Mouse (Mus musculus): Measurements from ENCODE around the gene Olfr315.
"Not testable (repeated sequence)": the region's sequence is repeated elsewhere in the genome, so short reads cannot be mapped to it uniquely, and the experiment has no call there.

Gene Olfr315

DNA sequence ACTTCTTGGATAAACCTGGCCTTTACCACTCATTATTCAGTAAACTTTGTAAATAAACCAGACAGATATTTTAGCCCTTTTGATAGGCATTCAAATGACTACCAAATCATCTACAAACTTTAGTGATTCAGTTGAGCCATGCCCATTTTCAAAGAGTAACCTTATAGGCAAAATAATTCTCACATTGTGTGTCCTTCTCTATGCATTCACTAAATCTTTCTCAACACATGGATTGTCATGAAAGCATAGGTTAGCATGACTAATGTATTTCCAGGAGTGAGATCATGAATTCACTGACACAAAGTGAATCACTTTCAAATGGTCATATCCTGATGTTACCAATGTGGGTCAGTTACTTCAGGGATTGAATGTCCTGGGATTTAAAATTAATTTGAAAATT lies at the start of gene Olfr315:
Olfr315 (plus strand) TSS at position 301 of the 400 bp plus-strand sequence.
- no peak for DNase-seq (ENCODE audit: low spot score)

- DNase-seq (ENCODE audit: low spot score), result no peak
These were observed 49.1 kb upstream of the Olfr315 start, which contains the start of gene Olfr318 for GRCm38 (mm10) chr11:58723914-58724313. TSS of gene Olfr318 (minus strand) at chr11:58724014.

- DNase-seq (ENCODE audit: low spot score), result not testable (repeated sequence)
These were observed 44.9 kb upstream of the Olfr315 start for GRCm38 (mm10) chr11:58727896-58728650.

GRCm38 (mm10) chr11:58733372-58733771 lies 39.6 kb upstream of the Olfr315 start:
- DNase-seq (ENCODE audit: low spot score), result no peak

DNA sequence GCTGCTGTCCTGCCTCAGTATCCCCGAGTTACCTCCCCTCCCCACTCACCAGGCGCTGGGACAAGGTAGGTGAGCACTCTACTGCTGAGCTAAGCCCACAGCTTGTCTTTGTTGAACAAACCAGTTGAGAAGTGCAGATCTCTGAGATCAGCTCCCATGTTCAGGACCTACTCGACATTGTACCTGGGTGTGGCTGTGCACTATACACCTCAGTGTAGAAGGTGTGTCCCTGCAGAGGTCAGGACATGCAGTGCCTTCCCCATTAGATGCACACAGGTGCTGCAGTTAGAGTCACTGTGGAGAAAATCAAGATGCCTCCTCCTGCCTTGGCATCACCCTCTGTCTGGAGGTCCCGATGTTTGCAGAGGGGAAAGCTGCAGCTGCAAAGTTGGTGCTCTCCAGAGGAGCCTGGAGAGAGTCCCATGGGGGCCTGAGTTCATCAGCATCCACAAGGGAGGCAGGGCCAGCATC lies 34.2 kb upstream of the Olfr315 start, which contains the start of gene Olfr317:
Olfr317 (minus strand) TSS at position 421 of the 471 bp plus-strand sequence.
- DNase-seq (ENCODE audit: low spot score), result no peak

GRCm38 (mm10) chr11:58751096-58751495 lies 21.9 kb upstream of the Olfr315 start:
- not testable (repeated sequence) for DNase-seq (ENCODE audit: low spot score)

DNA sequence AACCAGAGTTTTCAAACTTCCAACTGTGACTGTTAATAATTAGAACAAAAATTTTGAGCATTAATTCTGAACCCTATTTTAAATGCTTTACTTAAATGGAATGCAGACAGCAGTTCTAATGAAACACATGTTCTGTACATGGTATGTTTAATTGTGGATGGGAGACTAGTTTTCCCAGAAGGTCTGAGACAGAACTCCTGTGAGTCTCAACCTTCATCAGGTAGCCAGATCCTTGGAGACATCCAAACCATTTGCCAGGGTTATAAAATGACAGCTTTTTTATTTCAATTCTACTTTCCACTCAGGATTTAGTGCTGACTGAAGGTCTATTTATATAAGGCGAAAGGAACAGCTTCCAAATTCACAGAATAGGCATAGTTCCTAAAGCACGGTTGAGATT lies 20.6 kb upstream of the Olfr315 start, which contains the start of gene Olfr316:
Olfr316 (plus strand) TSS at position 301 of the 400 bp plus-strand sequence.
- DNase-seq (ENCODE audit: low spot score), result no peak

GRCm38 (mm10) chr11:58782480-58783089 lies 9.6 kb downstream of the Olfr315 start, which contains the start of gene Olfr314:
TSS of gene Olfr314 (plus strand) at chr11:58782952.
- DNase-seq (ENCODE audit: low spot score), result no peak

DNA sequence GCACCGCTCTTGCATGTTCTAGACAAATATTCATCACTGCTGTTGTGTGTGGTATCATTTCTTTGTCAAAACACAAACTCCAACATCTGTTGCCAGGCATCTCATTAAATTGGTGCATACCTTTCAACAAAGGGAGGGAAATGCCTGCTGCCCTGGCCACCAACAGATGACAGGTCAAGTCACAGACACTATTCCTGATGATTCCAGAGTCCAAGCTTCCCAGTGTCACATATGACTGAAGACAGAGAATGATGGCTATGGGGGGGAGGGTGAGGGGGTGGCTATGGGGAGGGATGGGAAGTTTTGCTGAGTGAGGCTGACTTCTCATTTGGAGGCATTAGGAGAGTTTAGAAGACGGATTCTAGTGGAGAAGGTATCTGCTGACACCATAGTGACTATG lies 11.2 kb downstream of the Olfr315 start:
- no peak for DNase-seq (ENCODE audit: low spot score)

GRCm38 (mm10) chr11:58787651-58788050 lies 14.7 kb downstream of the Olfr315 start:
- no peak for DNase-seq (ENCODE audit: low spot score)

DNA sequence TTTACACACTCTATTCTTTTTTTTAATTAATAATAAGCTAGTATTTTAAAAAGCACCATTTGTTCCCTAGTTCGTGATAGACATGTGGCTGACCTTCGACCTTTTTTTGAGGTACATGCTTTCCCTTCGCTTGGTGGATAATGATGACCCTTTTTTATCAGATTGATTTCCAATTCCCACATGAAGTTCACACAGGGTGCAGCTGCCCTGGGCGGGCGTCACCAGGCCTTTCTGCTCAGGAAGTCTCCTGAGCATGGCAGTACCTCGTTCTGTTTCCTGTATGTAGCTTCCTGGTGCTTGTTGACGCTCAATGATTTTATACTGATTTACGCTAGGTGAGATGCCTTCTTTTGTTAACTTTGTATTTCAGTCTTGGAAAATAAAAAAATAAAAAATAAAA lies 15.4 kb downstream of the Olfr315 start:
- DNase-seq (ENCODE audit: low spot score), result no peak

- no peak for DNase-seq (ENCODE audit: low spot score)
These were observed 16.5 kb downstream of the Olfr315 start for GRCm38 (mm10) chr11:58789532-58789931.

DNA sequence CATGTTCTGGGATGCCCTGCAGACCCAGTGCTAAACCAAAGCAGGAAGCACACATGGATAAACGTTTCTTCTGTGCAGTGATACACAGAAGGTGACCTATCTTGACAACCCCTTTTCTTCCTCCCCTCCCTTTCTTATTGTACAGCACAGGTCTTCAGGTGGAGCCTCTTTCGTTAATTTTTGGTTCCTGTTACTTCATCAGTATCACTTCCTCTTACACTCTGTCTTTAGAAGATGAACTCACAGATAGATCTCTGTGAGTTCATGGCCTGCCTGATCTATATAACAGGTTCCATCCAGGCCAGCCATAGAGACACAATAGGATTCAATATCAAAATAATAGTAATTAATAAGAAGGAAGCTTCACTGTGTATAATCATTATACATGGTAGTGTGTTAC lies 17.1 kb downstream of the Olfr315 start:
- DNase-seq (ENCODE audit: low spot score), result no peak

- DNase-seq (ENCODE audit: low spot score), result no peak
These were observed 17.7 kb downstream of the Olfr315 start for GRCm38 (mm10) chr11:58790646-58791045.

DNA sequence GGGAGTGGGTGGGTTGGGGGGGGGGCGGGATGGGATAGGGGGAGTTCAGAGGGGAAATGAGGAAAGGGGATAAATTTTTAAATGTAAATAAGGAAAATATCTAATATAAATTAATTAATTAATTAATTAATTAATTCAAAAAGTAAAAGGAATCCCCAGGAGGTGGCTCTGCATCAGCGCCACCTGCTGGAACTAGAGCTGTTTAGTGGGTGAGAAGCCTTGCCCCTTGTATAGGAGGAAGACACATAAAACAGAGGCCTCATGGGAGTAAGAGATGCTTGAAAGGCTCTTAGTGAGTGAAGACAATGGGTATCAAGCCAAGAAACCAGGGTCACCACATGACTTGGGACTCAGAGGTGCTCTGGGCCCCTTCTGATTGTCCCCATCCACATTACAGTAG lies 22.9 kb downstream of the Olfr315 start:
- no peak for DNase-seq (ENCODE audit: low spot score)

GRCm38 (mm10) chr11:58796850-58797249 lies 23.9 kb downstream of the Olfr315 start:
- no peak for DNase-seq (ENCODE audit: low spot score)

DNA sequence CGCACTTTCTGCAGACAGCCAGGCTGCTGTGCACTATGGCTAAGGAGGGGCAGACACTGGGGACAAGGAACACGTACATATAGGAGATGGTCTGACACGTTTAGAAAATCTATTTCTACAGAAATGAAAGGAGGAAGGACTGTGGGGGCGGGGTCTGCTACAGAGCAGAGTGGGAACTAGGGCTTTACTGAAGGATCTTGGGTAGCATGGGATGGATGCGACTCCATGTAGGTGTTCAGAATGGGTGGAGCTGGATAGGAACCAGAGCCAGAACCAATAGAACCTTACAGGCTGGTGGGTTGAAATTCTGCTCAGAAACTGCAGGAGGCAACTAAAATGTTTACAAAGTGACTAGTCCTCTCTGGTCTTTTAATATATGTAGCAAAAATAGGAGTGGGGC lies 26.8 kb downstream of the Olfr315 start:
- no peak for DNase-seq (ENCODE audit: low spot score)

GRCm38 (mm10) chr11:58801558-58802228 lies 28.7 kb downstream of the Olfr315 start, which contains the start of gene Fam183b:
TSS of gene Fam183b (minus strand) at chr11:58801960.
- no peak for DNase-seq (ENCODE audit: low spot score)

DNA sequence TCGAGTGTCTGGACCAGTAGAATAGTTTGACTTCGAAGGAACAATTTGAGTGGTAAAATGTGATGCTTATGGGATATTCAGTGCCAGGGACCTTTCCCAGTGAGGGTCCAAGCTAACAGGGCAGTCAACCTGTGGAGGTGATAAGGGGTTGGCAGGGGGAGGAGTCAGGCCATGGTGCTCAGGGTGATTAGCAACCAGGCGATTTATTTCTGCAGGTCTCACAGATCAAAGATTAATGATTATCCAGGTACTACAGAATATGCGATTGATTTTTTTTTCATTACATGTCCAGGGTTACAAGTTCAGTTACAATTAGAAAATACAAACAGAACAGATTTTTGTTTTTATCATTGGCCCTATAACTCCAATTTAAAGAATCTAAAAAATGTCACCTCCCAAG lies 30.9 kb downstream of the Olfr315 start:
- no peak for DNase-seq (ENCODE audit: low spot score)

DNA sequence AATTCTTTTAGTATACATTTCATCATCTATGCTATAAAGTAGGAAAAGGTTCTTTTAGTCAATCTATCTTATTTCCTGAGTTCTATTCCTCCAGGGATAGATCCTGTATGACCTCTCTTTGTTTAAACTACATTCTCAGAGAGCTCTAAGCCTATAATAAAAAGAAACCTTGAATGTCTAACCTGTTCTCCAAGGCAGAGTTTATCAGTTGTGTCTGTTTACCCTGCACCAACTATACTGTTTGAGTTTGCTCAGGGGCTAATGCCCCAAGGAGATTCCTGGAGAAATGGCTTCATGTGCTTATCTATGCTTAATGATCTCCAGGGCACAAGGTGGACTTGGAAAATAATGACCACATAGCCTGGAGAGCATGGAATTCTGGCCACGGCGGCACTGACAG lies 31.4 kb downstream of the Olfr315 start:
- DNase-seq (ENCODE audit: low spot score), result no peak

DNA sequence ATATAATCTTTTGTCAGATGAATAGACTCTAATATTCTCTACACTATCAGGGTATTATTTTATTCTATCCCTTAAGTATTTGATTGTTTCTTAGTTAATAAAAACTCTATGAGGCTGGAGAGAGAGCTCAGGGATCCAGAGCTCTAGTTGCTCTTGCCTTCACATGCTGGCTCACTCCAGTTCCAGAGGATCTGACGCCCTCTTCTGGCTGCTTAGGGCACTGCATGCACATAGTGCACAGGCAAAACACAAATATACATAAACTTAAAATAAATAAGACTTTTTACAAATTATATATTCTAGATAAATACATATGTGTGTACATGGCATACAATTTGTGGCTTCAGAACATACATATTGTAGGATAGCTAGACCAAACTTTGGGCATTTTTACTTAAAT lies 39.0 kb downstream of the Olfr315 start:
- no peak for DNase-seq (ENCODE audit: low spot score)

GRCm38 (mm10) chr11:58814700-58815099 lies 41.7 kb downstream of the Olfr315 start, which contains the start of gene Olfr313:
TSS of gene Olfr313 (plus strand) at chr11:58815000.
- not testable (repeated sequence) for DNase-seq (ENCODE audit: low spot score)

All from ovary, postnatal 10 days (tissue).